Mouse (Mus musculus): ENCODE data around the gene Osbpl10. TPM values are rescaled to one million over a fixed set of nuclear protein-coding genes. Genes with fewer than 3 reads are reported as not detected.

Gene Osbpl10
- total and polyA plus RNA-seq, 2 experiments from 2014 or later = 3.3 to 22.5 TPM

- no peak overlapping the region for H3K9ac ChIP-seq (replicated peaks; ENCODE audit: low read length)
- H3K4me2 ChIP-seq (ENCODE audit: low read depth, low read length) = no peak overlapping the region
- 0 out of 2 replicates have a peak, but pooled peaks cover 5% of the 10 kb centered on the region for H3K4me1 ChIP-seq (ENCODE audit: insufficient read depth, low read length)
- TF ChIP-seq CTCF (IDR thresholded peaks at IDR 0.05; ENCODE audit: low read depth) = 0 out of 2 replicates have a peak, but pooled peaks have one; percentile 8
- no peaks in the 10 kb centered on the region for H3K9me3 ChIP-seq (ENCODE audit: low read length)
- DNase-seq (ENCODE audit: low spot score) (no peak), ATAC-seq (no peak)
- no peak overlapping the region for H3K27ac ChIP-seq
- H3K27me3 ChIP-seq (ENCODE audit: insufficient read depth, low read length) = no peaks in the 10 kb centered on the region
- no peaks in the 10 kb centered on the region for H3K36me3 ChIP-seq (ENCODE audit: insufficient read depth, low read length)
- no peak overlapping the region for H3K4me3 ChIP-seq (ENCODE audit: low read length)
- 44% methylated on average over 3 of the region's 3 CpGs for WGBS
These were observed 132.3 kb downstream of the Osbpl10 start for GRCm38 (mm10) chr9:115110655-115111054.

GRCm38 (mm10) chr9:115117314-115117713, 138.9 kb downstream of the Osbpl10 start:
- 48% methylated on average over 10 of the region's 10 CpGs for WGBS
- H3K4me2 ChIP-seq (ENCODE audit: low read depth, low read length) = no peak overlapping the region
- H3K9me3 ChIP-seq (ENCODE audit: low read length) = no peaks in the 10 kb centered on the region
- DNase-seq (ENCODE audit: low spot score) (peak; percentile 31), ATAC-seq (no peak)
- H3K4me3 ChIP-seq (ENCODE audit: low read length) = no peak overlapping the region
- no peak for TF ChIP-seq CTCF (IDR thresholded peaks at IDR 0.05; ENCODE audit: low read depth)
- peaks cover 12% of the 10 kb centered on the region; the same call in 1 of the 2 replicates for H3K4me1 ChIP-seq (ENCODE audit: insufficient read depth, low read length)
- H3K36me3 ChIP-seq (ENCODE audit: insufficient read depth, low read length) = no peaks in the 10 kb centered on the region
- H3K27ac ChIP-seq = no peak overlapping the region
- no peaks in the 10 kb centered on the region for H3K27me3 ChIP-seq (ENCODE audit: insufficient read depth, low read length)
- H3K9ac ChIP-seq (replicated peaks; ENCODE audit: low read length) = no peak overlapping the region

- DNase-seq (ENCODE audit: low spot score) = peak; percentile 54
- Histone ChIP-seq H3K4me3 (ENCODE audit: low read length) (no peak overlapping the region), H3K27ac (peak overlapping the region; percentile 66; the same call in 1 of the 2 replicates), H3K9ac (replicated peaks; ENCODE audit: low read length) (no peak overlapping the region), H3K9me3 (ENCODE audit: low read length) (no peaks in the 10 kb centered on the region), H3K27me3 (ENCODE audit: insufficient read depth, low read length) (no peaks in the 10 kb centered on the region), H3K36me3 (ENCODE audit: insufficient read depth, low read length) (no peaks in the 10 kb centered on the region), H3K4me1 (ENCODE audit: insufficient read depth, low read length) (peaks cover 12% of the 10 kb centered on the region; the same call in 1 of the 2 replicates), H3K4me2 (ENCODE audit: low read depth, low read length) (no peak overlapping the region)
- ATAC-seq = no peak
- WGBS = 44% methylated on average over 5 of the region's 5 CpGs
- no peak for TF ChIP-seq CTCF (IDR thresholded peaks at IDR 0.05; ENCODE audit: low read depth)
These were observed 141.9 kb downstream of the Osbpl10 start for GRCm38 (mm10) chr9:115120276-115120675.

- WGBS = 33% methylated on average over 17 of the region's 17 CpGs
- ATAC-seq = peak; percentile 55
These were observed 142.4 kb downstream of the Osbpl10 start for GRCm38 (mm10) chr9:115120678-115121224.

GRCm38 (mm10) chr9:115127342-115127741, 149.0 kb downstream of the Osbpl10 start:
- H3K9ac ChIP-seq (replicated peaks; ENCODE audit: low read length) = no peak overlapping the region
- no peak for TF ChIP-seq CTCF (IDR thresholded peaks at IDR 0.05; ENCODE audit: low read depth)
- no peaks in the 10 kb centered on the region for H3K27me3 ChIP-seq (ENCODE audit: insufficient read depth, low read length)
- WGBS = 31% methylated on average over 10 of the region's 10 CpGs
- ATAC-seq = no peak
- H3K4me2 ChIP-seq (ENCODE audit: low read depth, low read length) = no peak overlapping the region
- H3K9me3 ChIP-seq (ENCODE audit: low read length) = no peaks in the 10 kb centered on the region
- no peak for DNase-seq (ENCODE audit: low spot score)
- no peak overlapping the region for H3K27ac ChIP-seq
- H3K4me3 ChIP-seq (ENCODE audit: low read length) = no peak overlapping the region
- H3K4me1 ChIP-seq (ENCODE audit: insufficient read depth, low read length) = no peaks in the 10 kb centered on the region
- no peaks in the 10 kb centered on the region for H3K36me3 ChIP-seq (ENCODE audit: insufficient read depth, low read length)

More at GRCm38 (mm10) chr9:115120678-115121224, 142.4 kb downstream of the Osbpl10 start:
- H3K27me3 ChIP-seq (ENCODE audit: insufficient read depth, low read length) = no peaks in the 10 kb centered on the region
- peak overlapping the region; percentile 66; the same call in 1 of the 2 replicates for H3K27ac ChIP-seq
- H3K36me3 ChIP-seq (ENCODE audit: insufficient read depth, low read length) = no peaks in the 10 kb centered on the region
- peak; percentile 82 for DNase-seq (ENCODE audit: low spot score)
- TF ChIP-seq CTCF (IDR thresholded peaks at IDR 0.05; ENCODE audit: low read depth) = no peak
- no peak overlapping the region for H3K4me2 ChIP-seq (ENCODE audit: low read depth, low read length)
- H3K4me3 ChIP-seq (ENCODE audit: low read length) = no peak overlapping the region
- H3K4me1 ChIP-seq (ENCODE audit: insufficient read depth, low read length) = peaks cover 12% of the 10 kb centered on the region; the same call in 1 of the 2 replicates
- H3K9ac ChIP-seq (replicated peaks; ENCODE audit: low read length) = no peak overlapping the region
- no peaks in the 10 kb centered on the region for H3K9me3 ChIP-seq (ENCODE audit: low read length)

- TF ChIP-seq CTCF (IDR thresholded peaks at IDR 0.05; ENCODE audit: low read depth) = no peak
- 58% methylated on average over 2 of the region's 2 CpGs for WGBS
- H3K4me1 ChIP-seq (ENCODE audit: insufficient read depth, low read length) = peaks cover 5% of the 10 kb centered on the region
- DNase-seq (ENCODE audit: low spot score) (no peak), ATAC-seq (no peak)
- H3K27me3 ChIP-seq (ENCODE audit: insufficient read depth, low read length) = no peaks in the 10 kb centered on the region
- no peak overlapping the region for H3K4me3 ChIP-seq (ENCODE audit: low read length)
- no peaks in the 10 kb centered on the region for H3K36me3 ChIP-seq (ENCODE audit: insufficient read depth, low read length)
- H3K27ac ChIP-seq = no peak overlapping the region
- H3K9ac ChIP-seq (replicated peaks; ENCODE audit: low read length) = no peak overlapping the region
- no peak overlapping the region for H3K4me2 ChIP-seq (ENCODE audit: low read depth, low read length)
- H3K9me3 ChIP-seq (ENCODE audit: low read length) = no peaks in the 10 kb centered on the region
These were observed 155.6 kb downstream of the Osbpl10 start for GRCm38 (mm10) chr9:115133926-115134325.

GRCm38 (mm10) chr9:115134736-115135135, 156.4 kb downstream of the Osbpl10 start:
- ATAC-seq = no peak
- WGBS = 27% methylated on average over 4 of the region's 4 CpGs
- H3K27me3 ChIP-seq (ENCODE audit: insufficient read depth, low read length) = no peaks in the 10 kb centered on the region
- no peak overlapping the region for H3K4me3 ChIP-seq (ENCODE audit: low read length)
- DNase-seq (ENCODE audit: low spot score) = peak; percentile 38
- H3K27ac ChIP-seq = no peak overlapping the region
- H3K4me1 ChIP-seq (ENCODE audit: insufficient read depth, low read length) = peaks cover 5% of the 10 kb centered on the region
- no peaks in the 10 kb centered on the region for H3K9me3 ChIP-seq (ENCODE audit: low read length)
- no peaks in the 10 kb centered on the region for H3K36me3 ChIP-seq (ENCODE audit: insufficient read depth, low read length)
- TF ChIP-seq CTCF (IDR thresholded peaks at IDR 0.05; ENCODE audit: low read depth) = no peak
- H3K9ac ChIP-seq (replicated peaks; ENCODE audit: low read length) = no peak overlapping the region
- no peak overlapping the region for H3K4me2 ChIP-seq (ENCODE audit: low read depth, low read length)

All from hindbrain, postnatal 0 days (tissue).